ENCODE assay signal across 27 mouse cellular contexts in genomic region chr12:104946231-104946630, GRCm38 (mm10).
DNase-seq lines count a peak whose midpoint lies in the region; ATAC-seq and TF ChIP-seq lines count a peak whose summit lies in the region.
"Had no signal": no experiment of that assay in that cellular context is flagged by ENCODE, and none has a peak within 500 bp of the region (broad histone marks: within the 10 kb centered on the region; RNA-seq: fewer than 3 reads in every experiment).

No protein-coding gene starts in this region.

- no peaks in the 10 kb centered on the region for H3K4me1 ChIP-seq in kidney, postnatal 0 days (replicated peaks; ENCODE audit: insufficient read depth, low read length)
- no peaks in the 10 kb centered on the region for H3K4me1 ChIP-seq in kidney, embryonic 15.5 days
- H3K4me1 ChIP-seq in intestine, embryonic 15.5 days (replicated peaks): no peaks in the 10 kb centered on the region
- 0 out of 2 replicates have a peak, but pooled peaks cover 3% of the 10 kb centered on the region for H3K4me1 ChIP-seq in intestine, postnatal 0 days (replicated peaks; ENCODE audit: control insufficient read depth, insufficient read depth, low read length)
- H3K4me1 ChIP-seq: heart, embryonic 15.5 days had no signal

- H3K9me3 ChIP-seq in kidney, postnatal 0 days (replicated peaks; ENCODE audit: low read length): no peaks in the 10 kb centered on the region
- H3K9me3 ChIP-seq in kidney, embryonic 15.5 days (replicated peaks): peaks cover 4% of the 10 kb centered on the region; the same call in 1 of the 2 replicates
- no peaks in the 10 kb centered on the region for H3K9me3 ChIP-seq in intestine, embryonic 15.5 days
- H3K9me3 ChIP-seq in intestine, postnatal 0 days (ENCODE audit: control insufficient read depth): no peaks in the 10 kb centered on the region
- H3K9me3 ChIP-seq: G1E; heart, embryonic 15.5 days had no signal

- no peak for TF ChIP-seq CTCF in kidney, postnatal 0 days (IDR thresholded peaks at IDR 0.05; ENCODE audit: low read depth)
- TF ChIP-seq CTCF in intestine, postnatal 0 days (IDR thresholded peaks at IDR 0.05; ENCODE audit: low read depth): no peak

- 92% methylated on average over 6 of the region's 6 CpGs for WGBS in kidney, postnatal 0 days
- 92% methylated on average over 6 of the region's 6 CpGs for WGBS in kidney, embryonic 15.5 days
- 88% methylated on average over 6 of the region's 6 CpGs for WGBS in intestine, embryonic 15.5 days
- 72% methylated on average over 6 of the region's 6 CpGs for WGBS in intestine, postnatal 0 days

- H3K9ac ChIP-seq in kidney, postnatal 0 days (ENCODE audit: low read depth, low read length): no peak overlapping the region
- H3K9ac ChIP-seq in kidney, embryonic 15.5 days: no peak overlapping the region
- H3K9ac ChIP-seq in intestine, embryonic 15.5 days: no peak overlapping the region
- no peak overlapping the region; the same call in 1 of the 2 replicates for H3K9ac ChIP-seq in intestine, postnatal 0 days (ENCODE audit: low read depth, low read length)
- H3K9ac ChIP-seq: forebrain, postnatal 0 days; heart, embryonic 15.5 days; hindbrain, embryonic 14.5 days had no signal

- H3K4me3 ChIP-seq in kidney, postnatal 0 days (replicated peaks; ENCODE audit: low read depth, low read length): no peak overlapping the region
- H3K4me3 ChIP-seq in kidney, embryonic 15.5 days (replicated peaks): no peak overlapping the region
- H3K4me3 ChIP-seq in intestine, embryonic 15.5 days (replicated peaks): no peak overlapping the region
- H3K4me3 ChIP-seq in intestine, postnatal 0 days (ENCODE audit: low read depth, low read length): no peak overlapping the region
- H3K4me3 ChIP-seq: gastrocnemius, adult 2 months; heart, embryonic 15.5 days had no signal

- H3K4me2 ChIP-seq in kidney, postnatal 0 days (ENCODE audit: low read length): no peak overlapping the region
- no peak overlapping the region for H3K4me2 ChIP-seq in kidney, embryonic 15.5 days
- no peak overlapping the region for H3K4me2 ChIP-seq in intestine, embryonic 15.5 days (replicated peaks)
- H3K4me2 ChIP-seq in intestine, postnatal 0 days (replicated peaks; ENCODE audit: low read depth): no peak overlapping the region
- H3K4me2 ChIP-seq: heart, embryonic 11.5 days; heart, embryonic 15.5 days; hindbrain, embryonic 14.5 days had no signal

- H3K36me3 ChIP-seq in kidney, postnatal 0 days (ENCODE audit: insufficient read depth, low read length): no peaks in the 10 kb centered on the region
- H3K36me3 ChIP-seq in kidney, embryonic 15.5 days: peaks cover 5% of the 10 kb centered on the region
- H3K36me3 ChIP-seq in intestine, embryonic 15.5 days: no peaks in the 10 kb centered on the region
- peaks cover 19% of the 10 kb centered on the region for H3K36me3 ChIP-seq in intestine, postnatal 0 days (ENCODE audit: control insufficient read depth, insufficient read depth)

- H3K27me3 ChIP-seq in kidney, postnatal 0 days (ENCODE audit: insufficient read depth, low read length): no peaks in the 10 kb centered on the region
- no peaks in the 10 kb centered on the region for H3K27me3 ChIP-seq in kidney, embryonic 15.5 days
- H3K27me3 ChIP-seq in intestine, embryonic 15.5 days (replicated peaks): no peaks in the 10 kb centered on the region
- H3K27me3 ChIP-seq in intestine, postnatal 0 days (replicated peaks; ENCODE audit: control insufficient read depth, insufficient read depth, low read length): peaks cover 4% of the 10 kb centered on the region; the same call in 1 of the 2 replicates
- H3K27me3 ChIP-seq: CH12.LX; heart, embryonic 15.5 days; Patski had no signal

- peak; percentile 54 to 57 for DNase-seq in cerebellum, postnatal 14 days
- DNase-seq in kidney, postnatal 0 days (ENCODE audit: low spot score): no peak
- no peak for DNase-seq in adrenal gland, adult 2 months
- DNase-seq: adrenal gland, postnatal 14 days; B cell, adult 2 months; cerebellum, adult 18-20 months; cerebellum, adult 9-10 months; embryo, embryonic 11 days; forebrain, postnatal 0 days; gastrocnemius, adult 2 months; gastrocnemius, postnatal 14 days; heart, adult 11 months; heart, postnatal 10 days; heart, postnatal 36 days had no signal

- no peak overlapping the region for H3K27ac ChIP-seq in kidney, postnatal 0 days
- H3K27ac ChIP-seq in kidney, embryonic 15.5 days: no peak overlapping the region
- H3K27ac ChIP-seq in intestine, embryonic 15.5 days: no peak overlapping the region
- H3K27ac ChIP-seq in intestine, postnatal 0 days (ENCODE audit: low read depth, low read length): no peak overlapping the region
- H3K27ac ChIP-seq: gastrocnemius, adult 2 months; heart, embryonic 15.5 days; hindbrain, embryonic 14.5 days; hindbrain, postnatal 0 days had no signal

- no peak for ATAC-seq in cerebellum, adult (ENCODE audit: insufficient number of reproducible peaks, low FRiP score, low TSS enrichment)
- ATAC-seq in kidney, postnatal 0 days (replicated peaks; ENCODE audit: low FRiP score, low read depth): 0 out of 2 replicates have a peak, but pooled peaks have one; percentile 33
- ATAC-seq in kidney, embryonic 15.5 days (replicated peaks; ENCODE audit: low FRiP score): no peak
- peak; percentile 43; the same call in 1 of the 2 replicates for ATAC-seq in intestine, embryonic 15.5 days
- peak; percentile 51; the same call in 1 of the 2 replicates for ATAC-seq in intestine, postnatal 0 days
- ATAC-seq: forebrain, embryonic 14.5 days; forebrain, postnatal 0 days; hindbrain, postnatal 0 days; inflammation-experienced regulatory T-cells, adult 6 months; Patski had no signal

Comparison
In these comparisons a context has a peak if more than half of its experiments do, and no peak if none do; other contexts are left out.
1. ATAC-seq: peak in kidney, postnatal 0 days (single experiment), intestine, embryonic 15.5 days (single experiment) and intestine, postnatal 0 days (single experiment); none in cerebellum, adult (single experiment) and kidney, embryonic 15.5 days (single experiment).
2. DNase-seq: peak in cerebellum, postnatal 14 days (2 of 2); none in kidney, postnatal 0 days (single experiment) and adrenal gland, adult 2 months (single experiment).